Mouse (Mus musculus) cortical plate, adult 2 months (tissue): ENCODE results near the gene Gm29776.

Experiments used
- CTCF ChIP-seq: fragments of 200-500 bp; IDR thresholded peaks from 2 replicates; pipeline ENCODE4 v1.5.1; 2011; ENCODE audit warnings: mild to moderate bottlenecking, control low read depth, low read length; ENCODE audit not compliant: insufficient read depth; ENCODE audit errors: extremely low read depth
- POLR2A ChIP-seq: fragments of 200-500 bp; IDR thresholded peaks from 2 replicates; pipeline ENCODE4 v1.6.1; 2011; ENCODE audit warnings: mild to moderate bottlenecking, low read length, control low read depth; ENCODE audit not compliant: insufficient read depth; ENCODE audit errors: extremely low read depth

GRCm38 (mm10) chr14:54695042-54695441, 3.6 kb downstream of the Gm29776 start:
- no peak for TF ChIP-seq CTCF
- TF ChIP-seq POLR2A = no peak
